Mouse (Mus musculus) hindbrain, postnatal 0 days (tissue): ENCODE data around the gene Dnajc21. TPM values are rescaled to one million over a fixed set of nuclear protein-coding genes. Genes with fewer than 3 reads are reported as not detected.

Experiments
- ATAC-seq: fragments of 200-750 bp; cut with Nextera tagmentation; 2 replicates; pipeline ENCODE4 v1.8.0; 2017; ENCODE audit warnings: mild to moderate bottlenecking, moderate TSS enrichment, moderate library complexity
- DNase-seq: peaks from one replicate; pipeline ENCODE4 v3.0.0-alpha.2; 2015; ENCODE audit warnings: low spot score
- H3K27ac ChIP-seq: fragments of 300-500 bp; sonication (generic); 2 replicates; pipeline ENCODE4 v1.5.1; 2014; ENCODE audit warnings: mild to moderate bottlenecking
- H3K27me3 ChIP-seq: fragments of 300-500 bp; sonication (generic); 2 replicates; pipeline ENCODE4 v1.6.1; 2014; ENCODE audit warnings: low read length, mixed read lengths; ENCODE audit not compliant: insufficient read depth
- H3K36me3 ChIP-seq: fragments of 300-500 bp; sonication (generic); 2 replicates; pipeline ENCODE4 v1.6.1; 2014; ENCODE audit warnings: low read length, mixed read lengths; ENCODE audit not compliant: insufficient read depth
- H3K4me1 ChIP-seq: fragments of 300-500 bp; sonication (generic); 2 replicates; pipeline ENCODE4 v1.6.1; 2014; ENCODE audit warnings: antibody characterized with exemption, low read length, mixed read lengths; ENCODE audit not compliant: insufficient read depth
- H3K4me2 ChIP-seq: fragments of 300-500 bp; sonication (generic); 2 replicates; pipeline ENCODE4 v1.6.1; 2014; ENCODE audit warnings: low read depth, mild to moderate bottlenecking, low read length, moderate library complexity, mixed read lengths
- H3K4me3 ChIP-seq: fragments of 300-500 bp; sonication (generic); 2 replicates; pipeline ENCODE4 v1.5.1; 2014; ENCODE audit warnings: low read length
- H3K9ac ChIP-seq: fragments of 300-500 bp; sonication (generic); replicated peaks from 2 replicates; pipeline ENCODE4 v1.6.1; 2014; ENCODE audit warnings: mild to moderate bottlenecking, low read length, moderate library complexity, mixed read lengths
- H3K9me3 ChIP-seq: fragments of 300-500 bp; sonication (generic); 2 replicates; pipeline ENCODE4 v1.6.1; 2016; ENCODE audit warnings: low read length, mixed read lengths
- CTCF ChIP-seq: IDR thresholded peaks from 2 replicates; pipeline ENCODE4 v1.5.1; 2016; ENCODE audit warnings: antibody characterized with exemption, control low read depth, low read depth
- WGBS: fragments of 180-500 bp; shearing (Covaris S2); extraction: QIAGEN DNeasy Blood & Tissue Kit; methylation state at CpG from one replicate; pipeline ENCODE4 v1.1.7; 2014; 5-methylcytosine and 5-hydroxymethylcytosine counted together
- polyA plus RNA-seq: library from polyadenylated mRNA; unstranded; fragments of >200 nt; fragmentation: Nextera tagmentation; extraction: Ambion mirVana; gene quantifications from 2 replicates; pipeline ENCODE4 v1.2.1, GENCODE M21; 2015
- total RNA-seq: library from RNA; depleted of rRNA; stranded (reverse); fragments of >200 nt; gene quantifications from 2 replicates; pipeline ENCODE4 v1.2.3, GENCODE M21; 2014

Dnajc21 gene
- total and polyA plus RNA-seq, 2 experiments from 2014 or later: 5.3 to 15.2 TPM

DNA sequence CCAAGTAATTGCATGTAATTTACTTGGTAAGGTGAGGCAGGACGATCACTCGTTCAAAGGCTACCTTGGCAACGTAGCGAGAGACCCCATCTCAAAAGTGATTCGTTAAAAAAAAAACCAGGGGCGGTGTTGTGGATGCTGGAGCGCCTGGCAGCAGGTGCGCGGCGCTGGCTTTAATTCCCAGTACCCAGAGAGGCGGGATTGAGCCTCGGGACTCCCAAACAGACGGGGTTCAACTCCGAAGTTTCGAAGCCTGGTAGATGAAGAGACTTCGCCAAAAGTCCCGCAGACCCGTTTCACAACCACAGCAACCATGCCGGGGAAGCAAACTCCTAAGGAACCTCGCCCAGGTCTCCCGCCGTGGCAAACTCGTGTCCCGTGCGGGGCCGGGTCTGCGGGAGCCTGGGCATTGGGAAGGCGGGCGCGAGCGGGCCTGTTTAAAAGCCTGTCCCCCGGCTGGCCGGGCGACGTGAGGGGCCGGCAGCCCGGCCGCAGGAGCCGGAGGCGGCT is 620 bp downstream of the Dnajc21 start:
- Histone ChIP-seq H3K9ac (peak overlapping the region; percentile 90), H3K4me2 (peak overlapping the region; percentile 86), H3K4me3 (peak overlapping the region; percentile 92), H3K27me3 (no peaks in the 10 kb centered on the region), H3K4me1 (peaks cover 7% of the 10 kb centered on the region; the same call in 1 of the 2 replicates), H3K27ac (peak overlapping the region; percentile 79), H3K9me3 (no peaks in the 10 kb centered on the region), H3K36me3 (no peaks in the 10 kb centered on the region)
- ATAC-seq: no peak
- WGBS: under 1% methylated on average over 38 of the region's 40 CpGs
- no peak for TF ChIP-seq CTCF
- peak; percentile 34 for DNase-seq

DNA sequence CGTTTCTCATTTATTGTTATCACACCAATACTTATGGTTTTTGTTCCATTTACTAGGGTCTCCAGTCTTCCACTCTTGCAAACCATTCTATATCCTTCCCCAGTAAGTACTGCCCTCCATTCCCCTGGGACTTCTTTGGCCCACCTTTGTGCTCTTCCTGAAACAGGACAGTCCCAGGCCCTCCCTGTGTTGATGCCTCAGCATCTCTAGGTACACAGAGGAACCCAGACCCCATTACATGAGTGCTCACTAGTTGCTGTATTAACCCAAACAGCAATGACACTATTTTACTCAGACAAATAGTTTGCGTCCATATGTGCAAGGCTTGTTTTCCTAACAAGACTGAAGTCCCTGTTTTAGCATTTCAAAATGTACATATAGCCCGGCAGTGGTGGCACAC is 1.6 kb downstream of the Dnajc21 start:
- no peaks in the 10 kb centered on the region for H3K9me3 ChIP-seq
- WGBS: 90% methylated on average over 3 of the region's 3 CpGs
- H3K4me2 ChIP-seq: peak overlapping the region; percentile 86
- no peak overlapping the region for H3K27ac ChIP-seq
- ATAC-seq (no peak), DNase-seq (no peak)
- H3K4me1 ChIP-seq: peaks cover 7% of the 10 kb centered on the region; the same call in 1 of the 2 replicates
- H3K4me3 ChIP-seq: no peak overlapping the region
- no peak for TF ChIP-seq CTCF
- H3K27me3 ChIP-seq: no peaks in the 10 kb centered on the region
- no peaks in the 10 kb centered on the region for H3K36me3 ChIP-seq
- H3K9ac ChIP-seq: no peak overlapping the region

DNA sequence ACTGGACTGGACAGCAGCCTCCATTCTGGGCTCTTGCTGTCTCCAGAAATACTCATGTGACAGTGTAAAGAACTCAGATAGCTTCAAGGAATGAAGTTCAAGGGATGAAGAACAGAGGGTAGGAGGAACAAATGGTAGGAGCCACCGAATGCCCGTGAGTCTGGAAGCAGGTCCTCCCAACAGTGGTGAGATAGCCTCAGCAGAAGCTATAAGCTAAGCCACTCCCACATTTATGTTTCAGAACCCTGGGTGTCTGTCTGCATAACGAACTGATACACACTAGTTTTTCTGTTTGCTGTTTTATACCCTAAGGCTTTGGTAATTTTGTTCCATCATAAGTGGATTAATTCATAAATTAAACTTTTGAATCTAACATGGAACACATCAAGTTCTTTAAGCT is 5.6 kb downstream of the Dnajc21 start:
- Histone ChIP-seq H3K4me1 (peaks cover 7% of the 10 kb centered on the region; the same call in 1 of the 2 replicates), H3K9ac (no peak overlapping the region), H3K9me3 (no peaks in the 10 kb centered on the region), H3K4me3 (no peak overlapping the region), H3K27me3 (no peaks in the 10 kb centered on the region), H3K4me2 (no peak overlapping the region), H3K36me3 (peaks cover 13% of the 10 kb centered on the region), H3K27ac (no peak overlapping the region)
- WGBS: 89% methylated on average over 3 of the region's 3 CpGs
- no peak for TF ChIP-seq CTCF
- no peak for ATAC-seq
- DNase-seq: no peak

DNA sequence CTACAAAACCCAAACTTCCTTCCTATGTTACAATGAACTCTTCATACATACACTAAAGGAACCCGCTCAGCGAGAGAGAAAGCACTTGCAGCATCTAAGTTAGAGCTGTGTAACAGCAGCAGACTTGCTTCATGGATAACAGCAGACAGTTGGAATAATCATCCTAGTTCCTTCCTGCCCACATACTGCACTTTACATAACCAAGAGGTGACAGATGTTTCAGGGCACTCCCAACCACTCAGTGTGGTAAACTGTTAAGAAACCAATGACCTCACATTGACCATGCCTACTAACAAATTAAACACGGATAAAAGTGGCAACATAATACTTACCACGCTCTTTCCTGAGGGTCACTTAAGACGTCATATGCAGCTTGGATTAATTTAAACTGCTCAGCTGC is 6.8 kb downstream of the Dnajc21 start:
- Histone ChIP-seq H3K9ac (no peak overlapping the region), H3K9me3 (no peaks in the 10 kb centered on the region), H3K36me3 (peaks cover 21% of the 10 kb centered on the region), H3K27ac (no peak overlapping the region), H3K4me1 (0 out of 2 replicates have a peak, but pooled peaks cover under 1% of the 10 kb centered on the region), H3K4me2 (no peak overlapping the region), H3K27me3 (no peaks in the 10 kb centered on the region), H3K4me3 (no peak overlapping the region)
- 92% methylated on average over 5 of the region's 5 CpGs for WGBS
- DNase-seq (no peak), ATAC-seq (no peak)
- no peak for TF ChIP-seq CTCF

DNA sequence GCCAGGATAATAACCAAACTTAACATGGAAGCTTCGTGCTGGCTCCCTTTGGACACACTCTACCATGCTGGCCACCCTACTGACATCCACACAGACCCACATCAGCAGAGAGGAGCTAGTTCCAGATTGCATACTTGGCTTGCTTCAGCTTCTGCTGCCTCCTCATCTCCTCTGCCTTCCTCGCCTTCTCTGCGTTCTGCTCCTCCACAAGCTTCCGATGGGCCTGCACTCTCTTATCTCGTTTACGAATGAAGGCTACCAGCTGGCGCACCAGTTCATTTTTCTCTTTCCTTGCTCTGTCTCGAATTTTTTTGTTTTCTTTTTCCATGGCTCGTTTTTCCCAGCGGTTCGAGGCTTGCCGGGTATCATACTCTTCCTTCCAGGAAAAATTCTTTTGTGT is 9.3 kb downstream of the Dnajc21 start:
- 95% methylated on average over 12 of the region's 12 CpGs for WGBS
- DNase-seq (no peak), ATAC-seq (no peak)
- no peaks in the 10 kb centered on the region for H3K9me3 ChIP-seq
- no peak overlapping the region for H3K9ac ChIP-seq
- H3K4me3 ChIP-seq: no peak overlapping the region
- H3K4me1 ChIP-seq: no peaks in the 10 kb centered on the region
- no peaks in the 10 kb centered on the region for H3K27me3 ChIP-seq
- no peak overlapping the region for H3K27ac ChIP-seq
- no peak for TF ChIP-seq CTCF
- H3K4me2 ChIP-seq: no peak overlapping the region
- peaks cover 21% of the 10 kb centered on the region for H3K36me3 ChIP-seq

DNA sequence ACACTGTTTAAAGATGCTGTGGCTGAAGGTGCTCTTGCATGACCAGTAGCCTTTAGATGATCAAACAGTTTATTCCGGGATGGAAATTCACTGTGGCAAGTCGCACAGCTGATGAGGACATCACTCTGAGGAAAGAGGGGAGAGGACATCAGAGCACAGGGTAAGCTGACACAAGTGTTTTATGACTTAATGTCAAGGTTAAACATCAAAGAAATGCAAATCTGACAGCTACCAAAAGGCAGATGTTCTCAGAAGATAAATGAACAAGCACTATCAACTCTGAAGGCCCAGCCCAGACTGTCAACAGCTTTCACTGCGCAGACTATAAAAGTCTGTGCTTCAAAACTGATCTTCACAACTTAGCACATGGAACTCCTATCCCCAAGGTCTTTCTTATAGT is 23.2 kb downstream of the Dnajc21 start:
- Histone ChIP-seq H3K4me2 (no peak overlapping the region), H3K27ac (no peak overlapping the region), H3K9me3 (no peaks in the 10 kb centered on the region), H3K4me1 (no peaks in the 10 kb centered on the region), H3K9ac (no peak overlapping the region), H3K36me3 (peaks cover 17% of the 10 kb centered on the region), H3K27me3 (no peaks in the 10 kb centered on the region), H3K4me3 (no peak overlapping the region)
- no peak for ATAC-seq
- TF ChIP-seq CTCF: no peak
- DNase-seq: no peak
- WGBS: 89% methylated on average over 3 of the region's 3 CpGs

DNA sequence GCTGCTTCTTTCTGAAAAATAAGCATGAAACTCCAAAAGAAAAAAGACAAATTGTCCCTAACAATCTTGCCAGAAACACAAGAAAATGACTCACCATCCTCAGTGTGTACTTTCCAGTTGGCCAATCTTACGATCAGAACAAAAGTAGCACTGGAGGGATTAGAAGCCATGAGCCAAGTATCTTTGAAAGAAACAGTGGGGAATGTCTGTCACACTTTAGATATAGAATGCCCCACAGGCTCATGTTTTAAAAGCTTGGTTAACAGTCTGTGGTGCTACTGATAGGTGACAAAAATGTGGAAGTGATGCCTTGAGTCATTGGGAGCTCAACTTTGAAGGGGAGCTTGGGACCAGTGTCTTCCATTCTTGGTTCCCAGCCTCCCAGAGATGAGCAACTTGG is 28.0 kb downstream of the Dnajc21 start:
- no peaks in the 10 kb centered on the region for H3K4me1 ChIP-seq
- no peak overlapping the region for H3K4me2 ChIP-seq
- TF ChIP-seq CTCF: no peak
- no peaks in the 10 kb centered on the region for H3K27me3 ChIP-seq
- 50% methylated on average over 1 of the region's 1 CpGs for WGBS
- H3K9ac ChIP-seq: no peak overlapping the region
- H3K36me3 ChIP-seq: 0 out of 2 replicates have a peak, but pooled peaks cover 7% of the 10 kb centered on the region
- no peak overlapping the region for H3K27ac ChIP-seq
- H3K4me3 ChIP-seq: no peak overlapping the region
- DNase-seq (no peak), ATAC-seq (no peak)
- H3K9me3 ChIP-seq: no peaks in the 10 kb centered on the region
